Mouse (Mus musculus): ENCODE data around the gene Plekha4.

DNA sequence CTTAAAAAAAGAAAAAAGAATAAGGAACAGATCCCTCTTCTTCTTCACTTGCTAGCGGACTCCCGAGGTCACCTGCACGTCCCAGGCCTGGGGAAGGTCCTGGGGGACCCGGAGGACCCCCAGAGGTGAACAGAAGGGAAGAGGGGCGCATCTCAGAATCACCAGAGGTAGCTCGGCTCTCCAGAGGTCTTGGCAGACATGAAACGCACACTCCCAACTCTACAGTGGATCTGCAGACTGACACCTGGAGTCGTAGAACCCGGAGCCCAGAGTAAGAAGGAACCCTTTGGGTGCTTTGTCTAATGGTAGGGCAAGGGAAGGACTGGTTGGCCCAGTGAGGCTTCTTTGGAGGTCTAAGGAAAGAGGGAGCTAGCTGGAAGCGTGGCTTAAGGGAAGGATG lies 11.5 kb downstream of the Plekha4 start:
- no peak for TF ChIP-seq CTCF (IDR thresholded peaks at IDR 0.05)
- TF ChIP-seq POLR2A (IDR thresholded peaks at IDR 0.05; ENCODE audit: insufficient read depth, low read depth, low read length): no peak
- TF ChIP-seq EP300 (IDR thresholded peaks at IDR 0.05; ENCODE audit: insufficient read depth, low read depth, low read length): no peak

Data from heart, adult 2 months (tissue).